8 mouse cellular contexts compared by ENCODE assay signal in the genomic region with DNA sequence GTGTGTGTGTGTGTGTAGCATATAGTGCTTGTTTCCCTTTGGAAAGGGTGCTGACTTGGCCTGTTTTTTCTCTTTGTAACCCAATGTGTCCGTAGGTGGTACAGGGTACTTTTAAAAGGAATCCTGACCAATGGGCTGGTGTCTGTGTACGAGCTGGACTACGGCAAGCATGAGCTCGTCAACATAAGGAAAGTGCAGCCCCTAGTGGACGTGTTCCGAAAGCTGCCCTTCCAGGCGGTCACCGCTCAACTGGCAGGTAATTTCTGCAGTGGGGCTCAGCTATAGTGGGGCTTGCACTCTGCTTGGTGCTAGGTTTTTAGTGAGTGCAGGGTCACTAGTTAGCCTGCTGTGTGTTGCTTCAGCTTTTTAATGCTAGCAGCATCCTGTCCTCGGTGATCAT. TPM values are rescaled to one million over a fixed set of nuclear protein-coding genes. Genes with fewer than 3 reads are reported as not detected.
A peak's percentile ranks its signal among the peaks of the same experiment; 100 is the strongest.
DNase-seq lines count a peak whose midpoint lies in the region; ATAC-seq and TF ChIP-seq lines count a peak whose summit lies in the region.

No protein-coding gene starts in this region.

- TF ChIP-seq CTCF in intestine, postnatal 0 days (IDR thresholded peaks at IDR 0.05; ENCODE audit: low read depth): peak; percentile 74
- peak; percentile 53; the same call in 1 of the 2 replicates for TF ChIP-seq CTCF in brain, embryonic 14.5 days (IDR thresholded peaks at IDR 0.05; ENCODE audit: borderline replicate concordance, extremely low read depth, insufficient read depth, insufficient read length)
- TF ChIP-seq CTCF in lung, adult 2 months (IDR thresholded peaks at IDR 0.05; ENCODE audit: insufficient read depth, low read length): peak; percentile 77

- H3K4me2 ChIP-seq in intestine, postnatal 0 days (replicated peaks; ENCODE audit: low read depth): no peak overlapping the region
- H3K4me2 ChIP-seq in intestine, embryonic 15.5 days (replicated peaks): no peak overlapping the region

- H3K27me3 ChIP-seq in intestine, postnatal 0 days (replicated peaks; ENCODE audit: control insufficient read depth, insufficient read depth, low read length): no peaks in the 10 kb centered on the region
- no peaks in the 10 kb centered on the region for H3K27me3 ChIP-seq in intestine, embryonic 15.5 days (replicated peaks)

- H3K9me3 ChIP-seq in intestine, postnatal 0 days (ENCODE audit: control insufficient read depth): no peaks in the 10 kb centered on the region
- H3K9me3 ChIP-seq in intestine, embryonic 15.5 days: no peaks in the 10 kb centered on the region

- no peak overlapping the region for H3K4me3 ChIP-seq in intestine, postnatal 0 days (ENCODE audit: low read depth, low read length)
- no peak overlapping the region for H3K4me3 ChIP-seq in intestine, embryonic 15.5 days (replicated peaks)
- H3K4me3 ChIP-seq in lung, adult 2 months (replicated peaks; ENCODE audit: extremely low read depth, low read depth, low read length): no peak overlapping the region

- no peak overlapping the region for H3K27ac ChIP-seq in intestine, postnatal 0 days (ENCODE audit: low read depth, low read length)
- no peak overlapping the region for H3K27ac ChIP-seq in intestine, embryonic 15.5 days

- peak; percentile 55 for DNase-seq in adrenal gland, postnatal 10 days
- no peak for DNase-seq in adrenal gland, adult 2 months
- peak; percentile 40 for DNase-seq in brain, embryonic 14.5 days (ENCODE audit: low read depth)
- DNase-seq in lung, adult 2 months: peak; percentile 37
- no peak for DNase-seq in c-Kit-positive CD71-positive TER-119-positive erythroid progenitor cells, embryonic 14.5 days (ENCODE audit: low spot score)
- no peak for DNase-seq in cerebellum, adult 8-10 months

- no peak for TF ChIP-seq POLR2A in brain, embryonic 14.5 days (IDR thresholded peaks at IDR 0.05; ENCODE audit: borderline replicate concordance, extremely low read depth, insufficient read depth, insufficient read length, poor library complexity, severe bottlenecking)
- TF ChIP-seq POLR2A in lung, adult 2 months (IDR thresholded peaks at IDR 0.05; ENCODE audit: borderline replicate concordance, extremely low read depth, low read depth, low read length): no peak

- no peaks in the 10 kb centered on the region for H3K4me1 ChIP-seq in intestine, postnatal 0 days (replicated peaks; ENCODE audit: control insufficient read depth, insufficient read depth, low read length)
- H3K4me1 ChIP-seq in intestine, embryonic 15.5 days (replicated peaks): no peaks in the 10 kb centered on the region
- peaks cover 2% of the 10 kb centered on the region for H3K4me1 ChIP-seq in lung, adult 2 months (ENCODE audit: control insufficient read depth, insufficient read depth, low read length)

- H3K9ac ChIP-seq in intestine, postnatal 0 days (ENCODE audit: low read depth, low read length): no peak overlapping the region
- no peak overlapping the region for H3K9ac ChIP-seq in intestine, embryonic 15.5 days

- no peak for ATAC-seq in intestine, postnatal 0 days
- ATAC-seq in intestine, embryonic 15.5 days: no peak

- H3K36me3 ChIP-seq in intestine, postnatal 0 days (ENCODE audit: control insufficient read depth, insufficient read depth): peaks cover 14% of the 10 kb centered on the region
- H3K36me3 ChIP-seq in intestine, embryonic 15.5 days: 0 out of 2 replicates have a peak, but pooled peaks cover 2% of the 10 kb centered on the region

- 48% methylated on average over 9 of the region's 9 CpGs for WGBS in intestine, postnatal 0 days
- WGBS in intestine, embryonic 15.5 days: 45% methylated on average over 9 of the region's 9 CpGs
- 49% methylated on average over 9 of the region's 9 CpGs for WGBS in lung, adult 2 months

RNA-seq across cellular contexts. Expression of a gene that starts 9.2 kb away (rescaled TPM):
- 10 to 100 TPM in 1 of 2 experiments, 1 to 10 TPM in 1; 6.9 to 22.7 TPM for total RNA-seq in adrenal gland, postnatal 10 days (2021)
- total RNA-seq in adrenal gland, adult 2 months (2021): 1 to 10 TPM; 3.0 to 8.7 TPM
- polyA plus RNA-seq in adrenal gland, adult 2 months (2012; rRNA removed): 0.89 and 2.2 TPM in 2 replicates
- 4.7 and 5.2 TPM in 2 replicates for polyA plus RNA-seq in intestine, postnatal 0 days (2015; fragmentation: Nextera tagmentation; extraction: Ambion mirVana)
- 3.2 and 3.3 TPM in 2 replicates for polyA plus RNA-seq in intestine, embryonic 15.5 days (2015; fragmentation: Nextera tagmentation; extraction: Ambion mirVana)
- polyA plus RNA-seq in brain, embryonic 14.5 days (2012; rRNA removed): 0.45 and 0.71 TPM in 2 replicates
- 17.1 and 22.3 TPM in 2 replicates for polyA plus RNA-seq in lung, adult 2 months (2012; rRNA removed)

Comparison
In these comparisons a context has a peak if more than half of its experiments do, and no peak if none do; other contexts are left out.
1. DNase-seq: peak in adrenal gland, postnatal 10 days (single experiment), brain, embryonic 14.5 days (single experiment) and lung, adult 2 months (single experiment); none in adrenal gland, adult 2 months (single experiment), c-Kit-positive CD71-positive TER-119-positive erythroid progenitor cells, embryonic 14.5 days (single experiment) and cerebellum, adult 8-10 months (single experiment).
2. Peak in every context shown above with its lines, with median percentiles within 50 percentile points of each other: CTCF ChIP-seq.